11 mouse cellular contexts compared by ENCODE assay signal in the genomic region with DNA sequence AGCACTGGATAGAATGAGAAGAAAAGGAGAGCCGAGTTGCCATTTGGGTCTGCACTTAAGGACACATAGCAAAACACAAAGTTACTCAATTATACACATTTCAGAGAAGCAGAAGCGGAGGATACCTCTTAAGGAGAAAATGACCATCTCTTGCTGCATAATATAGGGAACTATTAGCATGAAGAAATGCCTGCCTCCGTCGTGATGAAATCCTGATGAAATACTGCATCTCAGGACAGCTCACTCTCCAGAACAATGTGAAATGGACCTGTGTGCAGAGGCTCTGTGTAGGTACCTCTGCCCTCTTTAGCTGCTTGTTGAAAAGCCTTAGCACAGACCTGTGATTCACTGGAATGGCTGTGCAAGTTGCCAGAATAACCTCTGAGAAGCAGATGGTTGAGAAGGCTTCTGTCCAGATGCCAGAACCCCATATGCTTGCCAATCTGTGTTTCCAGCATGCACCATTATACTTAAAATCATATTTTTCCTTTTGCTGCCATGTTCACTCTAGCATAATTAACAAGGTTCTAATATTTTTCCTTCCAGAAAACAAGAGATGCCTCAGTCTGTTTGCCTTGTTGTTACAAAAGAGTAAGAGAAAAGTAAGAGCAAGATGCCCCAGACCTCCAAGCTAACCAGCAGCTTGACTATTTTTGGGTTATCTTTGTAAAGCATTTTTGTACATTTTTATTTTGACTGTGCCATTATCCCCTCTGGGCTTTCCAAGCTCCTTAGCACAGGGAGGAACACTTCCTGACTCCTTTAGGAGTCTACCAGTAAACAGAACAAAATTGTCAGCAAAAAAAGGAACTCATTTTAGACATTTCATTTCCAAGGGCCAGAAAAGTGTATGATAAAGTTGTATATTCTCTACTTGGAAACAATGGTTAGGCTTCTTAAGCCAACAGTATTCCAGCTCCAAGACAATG.
DNase-seq lines count a peak whose midpoint lies in the region; ATAC-seq and TF ChIP-seq lines count a peak whose summit lies in the region.
"Had no signal": no experiment of that assay in that cellular context is flagged by ENCODE, and none has a peak within 500 bp of the region (broad histone marks: within the 10 kb centered on the region; RNA-seq: fewer than 3 reads in every experiment).

No protein-coding gene starts in this region.

- H3K9me3 ChIP-seq in lung, postnatal 0 days (ENCODE audit: low read length) = no peaks in the 10 kb centered on the region
- H3K9me3 ChIP-seq: liver, embryonic 15.5 days; neural tube, embryonic 12.5 days had no signal

- ATAC-seq in lung, postnatal 0 days = no peak

- H3K27ac ChIP-seq in lung, postnatal 0 days (ENCODE audit: low read length) = no peak overlapping the region
- no peak overlapping the region for H3K27ac ChIP-seq in thymus, adult 2 months (ENCODE audit: control insufficient read depth, insufficient read depth, low read length)
- H3K27ac ChIP-seq: liver, embryonic 15.5 days; neural tube, embryonic 12.5 days had no signal

- H3K4me1 ChIP-seq in lung, postnatal 0 days (ENCODE audit: insufficient read depth, low read depth, low read length) = no peaks in the 10 kb centered on the region
- no peaks in the 10 kb centered on the region for H3K4me1 ChIP-seq in thymus, adult 2 months (replicated peaks; ENCODE audit: control insufficient read depth, insufficient read depth, low read length)
- H3K4me1 ChIP-seq: liver, embryonic 15.5 days; neural tube, embryonic 12.5 days had no signal

- TF ChIP-seq EP300 in lung, postnatal 0 days (IDR thresholded peaks at IDR 0.05) = no peak

- no peak overlapping the region for H3K4me2 ChIP-seq in lung, postnatal 0 days (replicated peaks; ENCODE audit: low read depth, low read length)
- H3K4me2 ChIP-seq: liver, embryonic 15.5 days; neural tube, embryonic 12.5 days had no signal

- 72% methylated on average over 4 of the region's 4 CpGs for WGBS in lung, postnatal 0 days
- WGBS in thymus, adult 2 months = 88% methylated on average over 4 of the region's 4 CpGs

- TF ChIP-seq POLR2A in thymus, adult 2 months (IDR thresholded peaks at IDR 0.05; ENCODE audit: control insufficient read depth, extremely low read depth, insufficient read depth, low read length, poor library complexity) = no peak

- H3K4me3 ChIP-seq in lung, postnatal 0 days (ENCODE audit: low read depth, low read length) = no peak overlapping the region
- H3K4me3 ChIP-seq in thymus, adult 2 months (ENCODE audit: control insufficient read depth, insufficient read depth, low read length) = no peak overlapping the region
- H3K4me3 ChIP-seq: liver, embryonic 15.5 days; neural tube, embryonic 12.5 days had no signal

- no peak for TF ChIP-seq CTCF in lung, postnatal 0 days (IDR thresholded peaks at IDR 0.05)
- no peak for TF ChIP-seq CTCF in thymus, adult 2 months (IDR thresholded peaks at IDR 0.05; ENCODE audit: borderline replicate concordance, control insufficient read depth, extremely low read depth, insufficient read depth, low read length, poor library complexity)

- no peaks in the 10 kb centered on the region for H3K36me3 ChIP-seq in lung, postnatal 0 days (ENCODE audit: insufficient read depth, low read length)
- no peaks in the 10 kb centered on the region for H3K36me3 ChIP-seq in thymus, adult 2 months (ENCODE audit: control insufficient read depth, insufficient read depth, low read length)
- H3K36me3 ChIP-seq: liver, embryonic 15.5 days; neural tube, embryonic 12.5 days had no signal

- no peaks in the 10 kb centered on the region for H3K27me3 ChIP-seq in lung, postnatal 0 days (replicated peaks; ENCODE audit: insufficient read depth, low read length)
- H3K27me3 ChIP-seq in thymus, adult 2 months (ENCODE audit: control insufficient read depth, insufficient read depth, low read length) = no peaks in the 10 kb centered on the region
- H3K27me3 ChIP-seq: liver, embryonic 15.5 days; neural tube, embryonic 12.5 days had no signal

- DNase-seq in lung, postnatal 25 days (ENCODE audit: low spot score) = peak; percentile 25
- DNase-seq in lung, postnatal 0 days (ENCODE audit: low spot score) = no peak
- DNase-seq in cerebellum, postnatal 36 days = peak; percentile 85 to 92
- peak; percentile 35 to 55 for DNase-seq in layer of hippocampus, postnatal 10 days (ENCODE audit: low spot score in 2 of 2)
- DNase-seq in right cerebral cortex, postnatal 25 days = peak; percentile 67
- no peak for DNase-seq in spleen, postnatal 4 days (ENCODE audit: low spot score in 2 of 2)
- DNase-seq in thymus, adult 2 months = no peak
- no peak for DNase-seq in adrenal gland, postnatal 25 days
- DNase-seq: adrenal gland, postnatal 10 days had no signal

- no peak overlapping the region for H3K9ac ChIP-seq in lung, postnatal 0 days (replicated peaks; ENCODE audit: low read depth)
- H3K9ac ChIP-seq: liver, embryonic 15.5 days; neural tube, embryonic 12.5 days had no signal

Comparison
In these comparisons a context has a peak if more than half of its experiments do, and no peak if none do; other contexts are left out.
1. DNase-seq: peak in lung, postnatal 25 days (single experiment), cerebellum, postnatal 36 days (2 of 2), layer of hippocampus, postnatal 10 days (2 of 2) and right cerebral cortex, postnatal 25 days (single experiment); none in lung, postnatal 0 days (single experiment), spleen, postnatal 4 days (0 of 2), thymus, adult 2 months (single experiment) and adrenal gland, postnatal 25 days (single experiment).